Mouse (Mus musculus): ENCODE results near the gene Fam193a.

DNA sequence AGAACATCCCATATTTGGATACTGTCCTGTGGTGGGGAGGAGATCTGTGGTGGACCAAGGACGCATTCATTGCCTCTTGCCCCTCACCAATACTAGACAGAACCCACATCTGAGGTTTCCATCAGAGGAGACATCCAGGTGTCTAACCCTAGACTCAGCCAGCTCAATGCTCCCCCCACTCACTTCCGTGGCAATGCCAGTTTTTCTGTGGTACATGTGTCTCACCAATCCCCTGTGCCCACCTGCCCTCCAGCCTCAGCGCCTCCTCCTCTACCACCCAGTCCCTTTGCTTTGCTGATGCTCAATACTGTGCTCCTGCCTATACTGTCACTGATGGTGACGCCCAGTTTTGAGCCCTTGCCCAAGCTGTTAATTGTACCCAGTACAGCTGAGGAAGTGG is 48.5 kb upstream of the Fam193a start:
- TF ChIP-seq CTCF (IDR thresholded peaks at IDR 0.05; ENCODE audit: extremely low read depth, insufficient read depth, insufficient read length, insufficient replicate concordance): no peak
- no peak for TF ChIP-seq POLR2A (IDR thresholded peaks at IDR 0.05; ENCODE audit: low read depth, low read length)

Data from spleen, adult 2 months (tissue).